Mouse (Mus musculus) liver, embryonic 16.5 days (tissue): ENCODE data around the gene Cntrl. TPM values are rescaled to one million over a fixed set of nuclear protein-coding genes. Genes with fewer than 3 reads are reported as not detected.

Experiments
- polyA plus RNA-seq: library from polyadenylated mRNA; unstranded; fragments of >200 nt; fragmentation: Nextera tagmentation; extraction: Ambion mirVana; gene quantifications from 2 replicates; pipeline ENCODE4 v1.2.1, GENCODE M21; 2015

The Cntrl gene
- polyA plus RNA-seq, 1 experiment from 2014 or later: 7.9 TPM

Other genes with a start within 250 kb of the Cntrl start
- 9.5 and 11.6 TPM in 2 replicates for gene Cutal, start 235.1 kb upstream of the Cntrl start, polyA plus RNA-seq
- gene Psmd5, start 234.5 kb upstream of the Cntrl start, polyA plus RNA-seq: 63.5 and 65.3 TPM in 2 replicates
- 1.3 and 1.7 TPM in 2 replicates for gene Phf19, start 195.5 kb upstream of the Cntrl start, polyA plus RNA-seq
- 0.08 and 0.13 TPM in 2 replicates for gene Traf1, start 147.7 kb upstream of the Cntrl start, polyA plus RNA-seq
- gene Hc, start 48.1 kb upstream of the Cntrl start, polyA plus RNA-seq: 69.0 and 72.4 TPM in 2 replicates
- gene AI182371, start 7.9 kb upstream of the Cntrl start, polyA plus RNA-seq: 51.6 and 55.6 TPM in 2 replicates
- gene Rab14, start 91.6 kb downstream of the Cntrl start, polyA plus RNA-seq: 110 and 114 TPM in 2 replicates
- 163 and 188 TPM in 2 replicates for gene Gsn, start 146.9 kb downstream of the Cntrl start, polyA plus RNA-seq
- gene Stom, start 227.5 kb downstream of the Cntrl start, polyA plus RNA-seq: 181 and 189 TPM in 2 replicates